23 mouse cellular contexts compared by ENCODE assay signal in genomic region chr15:9691721-9692120, GRCm38 (mm10). TPM values are rescaled to one million over a fixed set of nuclear protein-coding genes. Genes with fewer than 3 reads are reported as not detected.
"Had no signal": no experiment of that assay in that cellular context is flagged by ENCODE, and none has a peak within 500 bp of the region (broad histone marks: within the 10 kb centered on the region; RNA-seq: fewer than 3 reads in every experiment).

No protein-coding gene starts in this region.

- H3K36me3 ChIP-seq: limb, embryonic 12.5 days; limb, embryonic 15.5 days; liver, embryonic 12.5 days; liver, embryonic 15.5 days; stomach, embryonic 15.5 days had no signal

- H3K27ac ChIP-seq: layer of hippocampus, adult 2 months; left cerebral cortex, adult 2 months; limb, embryonic 12.5 days; limb, embryonic 15.5 days; liver, embryonic 12.5 days; liver, embryonic 15.5 days; stomach, embryonic 15.5 days had no signal

- H3K9ac ChIP-seq: limb, embryonic 12.5 days; limb, embryonic 15.5 days; liver, embryonic 12.5 days; liver, embryonic 15.5 days; stomach, embryonic 15.5 days had no signal

- H3K4me2 ChIP-seq: limb, embryonic 12.5 days; limb, embryonic 15.5 days; liver, embryonic 12.5 days; liver, embryonic 15.5 days; midbrain, embryonic 11.5 days; stomach, embryonic 15.5 days had no signal

- DNase-seq: kidney, adult 18-20 months; kidney, adult 9 months; kidney, postnatal 14 days; layer of hippocampus, adult 9-11 months; layer of hippocampus, postnatal 36 days; left cerebral cortex, postnatal 4 days; lung, adult 2 months; lung, postnatal 14 days; lung, postnatal 4 days; midbrain, embryonic 14.5 days; right cerebral cortex, postnatal 25 days; spleen, adult 18-20 months; thymus, postnatal 25 days had no signal

- H3K4me1 ChIP-seq: limb, embryonic 12.5 days; limb, embryonic 15.5 days; liver, embryonic 12.5 days; liver, embryonic 15.5 days; stomach, embryonic 15.5 days had no signal

- H3K27me3 ChIP-seq: limb, embryonic 12.5 days; limb, embryonic 15.5 days; liver, embryonic 12.5 days; liver, embryonic 15.5 days; stomach, embryonic 15.5 days had no signal

- ATAC-seq: intestine, embryonic 16.5 days; liver, embryonic 12.5 days had no signal

- H3K9me3 ChIP-seq: limb, embryonic 12.5 days; limb, embryonic 15.5 days; liver, embryonic 12.5 days; liver, embryonic 15.5 days; stomach, embryonic 15.5 days had no signal

- H3K4me3 ChIP-seq: layer of hippocampus, adult 2 months; left cerebral cortex, adult 2 months; limb, embryonic 12.5 days; limb, embryonic 15.5 days; liver, embryonic 12.5 days; liver, embryonic 15.5 days; stomach, embryonic 15.5 days had no signal

RNA-seq across cellular contexts. Expression of gene Spef2, which starts 56.9 kb away (rescaled TPM):
- polyA plus RNA-seq: large intestine, adult 2 months had no signal
